Mouse (Mus musculus) thymus, adult 2 months (tissue): ENCODE results near the gene Arcn1. TPM values are rescaled to one million over a fixed set of nuclear protein-coding genes. Genes with fewer than 3 reads are reported as not detected.
A peak's percentile ranks its signal among the peaks of the same experiment; 100 is the strongest.

Source experiments
- DNase-seq: peaks from one replicate; pipeline ENCODE4 v3.0.0; 2021
- H3K27ac ChIP-seq: fragments of 200-500 bp; 2 replicates; pipeline ENCODE4 v1.5.1; 2012; ENCODE audit warnings: low read length, control low read depth; ENCODE audit not compliant: control insufficient read depth, insufficient read depth
- H3K27me3 ChIP-seq: fragments of 200-500 bp; 2 replicates; pipeline ENCODE4 v1.6.1; 2012; ENCODE audit warnings: mild to moderate bottlenecking, low read length, moderate library complexity, mixed read lengths; ENCODE audit not compliant: control insufficient read depth, insufficient read depth
- H3K36me3 ChIP-seq: fragments of 200-500 bp; 2 replicates; pipeline ENCODE4 v1.6.1; 2012; ENCODE audit warnings: mild to moderate bottlenecking, low read length, moderate library complexity; ENCODE audit not compliant: control insufficient read depth, insufficient read depth
- H3K4me1 ChIP-seq: fragments of 200-500 bp; replicated peaks from 2 replicates; pipeline ENCODE4 v1.6.1; 2012; ENCODE audit warnings: low read length; ENCODE audit not compliant: control insufficient read depth, insufficient read depth
- H3K4me3 ChIP-seq: fragments of 200-500 bp; 2 replicates; pipeline ENCODE4 v1.5.1; 2012; ENCODE audit warnings: mild to moderate bottlenecking, low read length, control low read depth, moderate library complexity; ENCODE audit not compliant: control insufficient read depth, insufficient read depth
- CTCF ChIP-seq: fragments of 200-500 bp; IDR thresholded peaks from 2 replicates; pipeline ENCODE4 v1.5.1; 2012; ENCODE audit warnings: mild to moderate bottlenecking, control low read depth, low read length, moderate library complexity, borderline replicate concordance; ENCODE audit not compliant: control insufficient read depth, poor library complexity, insufficient read depth; ENCODE audit errors: extremely low read depth
- POLR2A ChIP-seq: fragments of 200-500 bp; IDR thresholded peaks from 2 replicates; pipeline ENCODE4 v1.6.1; 2012; ENCODE audit warnings: mild to moderate bottlenecking, low read length, control low read depth, moderate library complexity; ENCODE audit not compliant: control insufficient read depth, poor library complexity, insufficient read depth; ENCODE audit errors: extremely low read depth
- WGBS: fragments of 180-500 bp; shearing (Covaris S2); methylation state at CpG from one replicate; pipeline ENCODE4 v1.1.7; 2018; 5-methylcytosine and 5-hydroxymethylcytosine counted together
- polyA plus RNA-seq: library from polyadenylated mRNA; depleted of rRNA; stranded (reverse); fragments of >200 nt; gene quantifications from 2 replicates; pipeline ENCODE4 v1.2.3, GENCODE M21; 2012

Arcn1 gene
- polyA plus RNA-seq, 1 experiment: 42.0 TPM

DNA sequence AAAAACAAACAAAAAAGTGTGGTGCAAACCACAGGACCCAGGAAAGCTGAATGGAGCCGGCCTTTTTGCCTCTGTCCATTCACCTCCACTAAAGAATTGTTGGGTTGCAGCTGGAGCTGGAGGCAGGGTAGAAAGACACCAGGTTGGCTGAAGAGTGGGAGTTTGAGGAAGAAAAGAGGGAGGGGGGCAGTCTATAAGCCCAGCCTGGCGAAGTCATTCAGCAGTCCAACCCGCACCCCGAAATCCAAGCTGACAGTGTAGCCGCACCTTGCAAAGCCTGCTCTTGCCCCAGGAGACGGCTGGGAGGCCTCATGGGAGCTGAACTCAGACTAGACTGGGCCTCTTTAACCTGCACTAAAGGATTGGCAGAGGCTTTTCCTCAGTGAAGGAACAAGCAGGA is 31.8 kb downstream of the Arcn1 start:
- Histone ChIP-seq H3K4me3 (no peak overlapping the region), H3K4me1 (peaks cover 18% of the 10 kb centered on the region), H3K27me3 (peaks cover 5% of the 10 kb centered on the region; the same call in 1 of the 2 replicates), H3K27ac (no peak overlapping the region), H3K36me3 (no peaks in the 10 kb centered on the region)
- 93% methylated on average over 6 of the region's 6 CpGs for WGBS
- TF ChIP-seq CTCF (no peak), POLR2A (no peak)
- DNase-seq: no peak

DNA sequence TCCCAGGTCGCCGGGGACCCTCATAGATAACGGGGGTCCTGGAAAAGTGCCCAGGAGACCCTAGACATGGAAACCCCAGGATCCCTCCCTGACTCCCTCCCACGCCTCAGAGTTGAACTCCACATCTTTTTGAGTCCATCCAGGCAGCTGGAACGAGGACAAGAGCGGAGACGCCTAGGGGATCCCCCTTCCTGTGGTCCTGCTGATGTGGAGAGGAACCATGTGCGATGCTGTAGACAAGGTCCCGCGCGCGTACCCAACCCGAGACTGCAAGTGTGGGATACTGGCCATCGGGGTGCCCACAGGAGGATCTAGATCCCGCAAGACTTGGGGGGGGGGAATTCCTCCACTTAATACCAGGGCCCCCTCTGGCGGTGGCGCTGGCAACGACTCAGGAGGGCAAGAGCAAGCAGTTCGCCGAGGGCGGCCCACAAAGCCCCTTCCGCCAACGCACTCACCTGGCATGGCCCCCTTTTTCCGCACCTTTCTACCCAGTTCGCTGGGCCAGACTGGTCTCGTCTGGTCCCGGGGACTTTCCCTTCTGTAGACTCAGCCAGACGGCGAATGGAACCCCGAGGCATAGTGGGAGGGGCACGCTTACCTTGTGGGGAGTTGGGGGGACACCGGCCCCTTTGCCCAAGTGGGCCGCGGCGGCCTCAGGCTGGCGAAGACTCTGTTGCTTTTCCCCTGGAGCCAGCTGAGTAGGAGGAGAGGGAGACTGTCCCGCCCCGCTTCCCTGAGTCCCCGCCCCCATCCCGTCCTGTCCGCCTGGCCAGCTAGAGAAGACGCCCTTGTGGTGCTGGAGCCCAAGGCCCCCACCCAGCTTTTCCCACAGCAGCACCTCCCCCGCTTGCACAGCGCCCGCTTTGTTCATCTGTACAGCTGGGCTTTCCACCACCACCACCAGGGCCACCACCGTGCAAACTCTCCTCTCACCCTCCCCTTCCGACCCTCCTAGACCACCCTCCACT is 32.8 kb downstream of the Arcn1 start, which contains the start of gene Phldb1:
TSS of gene Phldb1 (minus strand) at position 675 of the 971 bp plus-strand sequence.
- Histone ChIP-seq H3K27ac (no peak within 1 kb of the TSS), H3K4me1 (peaks cover 18% of the 10 kb centered on the region), H3K4me3 (peak within 1 kb of the TSS; percentile 29), H3K36me3 (no peaks in the 10 kb centered on the region), H3K27me3 (peaks cover 5% of the 10 kb centered on the region; the same call in 1 of the 2 replicates)
- peak; percentile 80 for TF ChIP-seq CTCF
- no peak for TF ChIP-seq POLR2A
- DNase-seq: peak; percentile 71
- 8% methylated on average over 47 of the region's 47 CpGs for WGBS

- WGBS: 5% methylated on average over 79 of the region's 79 CpGs
Observed at GRCm38 (mm10) chr9:44733671-44734523, 33.7 kb downstream of the Arcn1 start.

DNA sequence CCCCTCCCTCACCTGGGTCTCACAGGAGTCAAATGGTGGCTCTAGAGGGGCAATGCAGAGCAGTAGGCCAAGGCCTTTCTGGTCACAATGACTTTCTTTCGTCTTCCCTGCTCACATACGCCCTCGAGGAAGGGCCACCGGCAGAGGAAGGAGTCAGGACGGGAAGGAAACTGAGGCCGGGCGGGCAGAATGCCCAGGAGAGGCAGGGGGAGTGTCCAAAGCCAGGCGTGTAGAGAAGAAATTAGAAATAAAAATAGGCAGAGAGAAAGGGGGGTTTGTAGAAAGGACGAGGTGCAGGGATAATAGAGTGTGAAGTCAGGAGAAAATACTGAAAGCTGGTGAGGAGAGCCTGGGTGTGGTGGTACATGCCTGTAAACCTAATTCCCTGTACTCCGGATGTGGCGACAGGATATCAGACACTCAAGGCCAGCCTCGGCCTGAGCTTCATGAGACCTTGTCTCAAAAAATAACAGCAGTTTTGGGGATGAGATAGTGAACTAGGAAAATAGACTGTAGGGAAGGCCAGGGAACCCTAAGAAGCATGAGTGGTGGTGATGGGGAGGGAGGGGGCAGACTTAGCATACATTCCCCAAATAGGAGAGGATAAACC is 34.6 kb downstream of the Arcn1 start:
- no peak overlapping the region for H3K27ac ChIP-seq
- TF ChIP-seq POLR2A (no peak), CTCF (no peak)
- 78% methylated on average over 12 of the region's 12 CpGs for WGBS
- H3K36me3 ChIP-seq: no peaks in the 10 kb centered on the region
- H3K4me1 ChIP-seq: peaks cover 18% of the 10 kb centered on the region
- DNase-seq: no peak
- peaks cover 5% of the 10 kb centered on the region; the same call in 1 of the 2 replicates for H3K27me3 ChIP-seq
- no peak overlapping the region for H3K4me3 ChIP-seq

More at GRCm38 (mm10) chr9:44733671-44734523, 33.7 kb downstream of the Arcn1 start:
- no peak for TF ChIP-seq CTCF
- no peak for TF ChIP-seq POLR2A
- H3K36me3 ChIP-seq: no peaks in the 10 kb centered on the region
- H3K4me1 ChIP-seq: peaks cover 18% of the 10 kb centered on the region
- H3K27ac ChIP-seq: no peak overlapping the region
- peaks cover 5% of the 10 kb centered on the region; the same call in 1 of the 2 replicates for H3K27me3 ChIP-seq
- peak overlapping the region; percentile 29 for H3K4me3 ChIP-seq
- peak; percentile 24 for DNase-seq

DNA sequence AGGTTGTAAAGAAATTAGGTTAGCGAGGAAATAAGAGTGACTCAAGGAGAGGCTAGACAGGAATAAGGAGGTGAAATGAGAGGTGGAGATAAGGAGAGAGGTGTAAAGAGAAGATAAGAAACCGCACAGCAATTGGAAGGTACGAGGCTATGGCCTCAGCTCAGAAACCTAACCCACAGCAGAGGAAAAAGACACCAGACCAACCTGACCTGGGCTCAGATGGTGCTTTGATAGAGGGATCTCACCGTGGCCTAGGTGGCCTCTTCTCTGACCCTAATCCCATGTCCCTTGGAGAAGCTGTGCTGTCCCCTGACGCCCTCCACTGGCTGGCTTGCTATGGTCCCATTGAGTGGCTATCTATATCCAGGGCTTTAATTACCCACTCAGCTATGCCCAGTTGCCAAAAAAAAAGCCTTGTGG is 35.5 kb downstream of the Arcn1 start:
- H3K4me1 ChIP-seq: peaks cover 18% of the 10 kb centered on the region
- WGBS: 86% methylated on average over 5 of the region's 5 CpGs
- no peak overlapping the region for H3K4me3 ChIP-seq
- H3K36me3 ChIP-seq: no peaks in the 10 kb centered on the region
- DNase-seq: no peak
- TF ChIP-seq CTCF: no peak
- TF ChIP-seq POLR2A: no peak
- H3K27ac ChIP-seq: no peak overlapping the region
- H3K27me3 ChIP-seq: peaks cover 5% of the 10 kb centered on the region; the same call in 1 of the 2 replicates

GRCm38 (mm10) chr9:44727441-44727840 is 40.2 kb downstream of the Arcn1 start:
- Histone ChIP-seq H3K27ac (no peak overlapping the region), H3K36me3 (no peaks in the 10 kb centered on the region), H3K4me3 (no peak overlapping the region), H3K27me3 (peaks cover under 1% of the 10 kb centered on the region; the same call in 1 of the 2 replicates), H3K4me1 (peaks cover 14% of the 10 kb centered on the region)
- 83% methylated on average over 5 of the region's 5 CpGs for WGBS
- DNase-seq: no peak
- TF ChIP-seq CTCF (no peak), POLR2A (no peak)
